14 mouse cellular contexts compared by ENCODE assay signal in genomic region chr1:64055978-64056377, GRCm38 (mm10).
DNase-seq lines count a peak whose midpoint lies in the region; ATAC-seq lines count a peak whose summit lies in the region.
"Had no signal": no experiment of that assay in that cellular context is flagged by ENCODE, and none has a peak within 500 bp of the region (broad histone marks: within the 10 kb centered on the region; RNA-seq: fewer than 3 reads in every experiment).

No protein-coding gene starts in this region.

- peaks cover 53% of the 10 kb centered on the region for H3K4me1 ChIP-seq in hindbrain, embryonic 13.5 days (replicated peaks)
- peaks cover 44% of the 10 kb centered on the region for H3K4me1 ChIP-seq in midbrain, embryonic 15.5 days

- no peak overlapping the region for H3K9ac ChIP-seq in hindbrain, embryonic 13.5 days
- no peak overlapping the region for H3K9ac ChIP-seq in midbrain, embryonic 15.5 days
- H3K9ac ChIP-seq: liver, embryonic 13.5 days had no signal

- peak overlapping the region; percentile 44 for H3K27ac ChIP-seq in hindbrain, embryonic 13.5 days
- peak overlapping the region; percentile 6; the same call in 1 of the 2 replicates for H3K27ac ChIP-seq in midbrain, embryonic 15.5 days
- H3K27ac ChIP-seq: gastrocnemius, adult 2 months; liver, embryonic 13.5 days had no signal

- peaks cover 4% of the 10 kb centered on the region; the same call in 1 of the 2 replicates for H3K36me3 ChIP-seq in hindbrain, embryonic 13.5 days
- H3K36me3 ChIP-seq in midbrain, embryonic 15.5 days (replicated peaks) = no peaks in the 10 kb centered on the region

- no peak for ATAC-seq in hindbrain, embryonic 13.5 days (ENCODE audit: low FRiP score)
- no peak for ATAC-seq in midbrain, embryonic 15.5 days (replicated peaks)
- ATAC-seq: Patski had no signal

- no peaks in the 10 kb centered on the region for H3K27me3 ChIP-seq in hindbrain, embryonic 13.5 days
- H3K27me3 ChIP-seq in midbrain, embryonic 15.5 days (replicated peaks) = no peaks in the 10 kb centered on the region
- H3K27me3 ChIP-seq: liver, embryonic 13.5 days; Patski had no signal

- H3K9me3 ChIP-seq in hindbrain, embryonic 13.5 days = no peaks in the 10 kb centered on the region
- no peaks in the 10 kb centered on the region for H3K9me3 ChIP-seq in midbrain, embryonic 15.5 days
- H3K9me3 ChIP-seq: liver, embryonic 13.5 days had no signal

- intact Hi-C loops in left cerebral cortex, postnatal 10 days (cut with DNase I) = loop anchor here (10.0 kb wide), 1 partner anchor 49 kb away; no protein-coding TSS in a partner anchor

- DNase-seq in left cerebral cortex, adult 11 months (ENCODE audit: low spot score) = peak; percentile 43
- DNase-seq in left cerebral cortex, postnatal 10 days (ENCODE audit: extremely low spot score in 1 of 2, low spot score in 2 of 2) = no peak
- DNase-seq in layer of hippocampus, adult 9-10 months (ENCODE audit: low spot score) = peak; percentile 31
- DNase-seq in gastrocnemius, postnatal 25 days = no peak
- DNase-seq in ovary, postnatal 14 days (ENCODE audit: low spot score) = no peak
- DNase-seq: adrenal gland, adult 8-10 months; gastrocnemius, adult 2 months; kidney, adult 9 months; liver, embryonic 13.5 days; lung, postnatal 14 days; spleen, adult 18-20 months had no signal

- WGBS in hindbrain, embryonic 13.5 days = 69% methylated on average over 4 of the region's 4 CpGs
- WGBS in midbrain, embryonic 15.5 days = 62% methylated on average over 4 of the region's 4 CpGs

- no peak overlapping the region for H3K4me3 ChIP-seq in hindbrain, embryonic 13.5 days
- no peak overlapping the region for H3K4me3 ChIP-seq in midbrain, embryonic 15.5 days
- H3K4me3 ChIP-seq: gastrocnemius, adult 2 months; liver, embryonic 13.5 days had no signal

- H3K4me2 ChIP-seq in hindbrain, embryonic 13.5 days = no peak overlapping the region
- no peak overlapping the region for H3K4me2 ChIP-seq in midbrain, embryonic 15.5 days
- H3K4me2 ChIP-seq: liver, embryonic 13.5 days had no signal

Comparison
In these comparisons a context has a peak if more than half of its experiments do, and no peak if none do; other contexts are left out.
1. DNase-seq: peak in left cerebral cortex, adult 11 months (single experiment) and layer of hippocampus, adult 9-10 months (single experiment); none in left cerebral cortex, postnatal 10 days (0 of 2), gastrocnemius, postnatal 25 days (single experiment) and ovary, postnatal 14 days (single experiment).